Mouse (Mus musculus) ES-E14 (cell line): ENCODE measurements around the gene Oxsr1. TPM values are rescaled to one million over a fixed set of nuclear protein-coding genes. Genes with fewer than 3 reads are reported as not detected.

ENCODE experiments used
- DNase-seq: peaks from one replicate; pipeline ENCODE4 v3.0.0-alpha.2; 2013; ENCODE audit warnings: low read depth, low spot score
- H3K27ac ChIP-seq: 2 replicates; pipeline ENCODE4 v1.5.1; 2012; ENCODE audit warnings: low read depth, mild to moderate bottlenecking, low read length, moderate library complexity, mixed read lengths; ENCODE audit not compliant: poor library complexity, insufficient read depth, severe bottlenecking
- H3K36me3 ChIP-seq: 2 replicates; pipeline ENCODE4 v1.6.1; 2012; ENCODE audit warnings: mild to moderate bottlenecking, low read length, moderate library complexity, mixed read lengths; ENCODE audit not compliant: control insufficient read depth, poor library complexity, insufficient read depth, severe bottlenecking
- H3K4me1 ChIP-seq, 2 experiments: fragments of 150-350 bp in 1 of 2; sonication (generic) in 1 of 2; 2 replicates each; pipeline ENCODE4 v1.6.1; 2012; ENCODE audit warnings: low read length in 2 of 2, mild to moderate bottlenecking in 1 of 2, mixed read lengths in 1 of 2; ENCODE audit not compliant: control insufficient read depth in 2 of 2, insufficient read depth in 2 of 2, poor library complexity in 1 of 2
- H3K4me3 ChIP-seq, 2 experiments: fragments of 150-350 bp in 1 of 2; sonication (generic) in 1 of 2; 2 replicates each; pipeline ENCODE4 v1.5.1; 2012; ENCODE audit warnings: low read length in 2 of 2, low read depth in 1 of 2, mild to moderate bottlenecking in 1 of 2, mixed read lengths in 1 of 2; ENCODE audit not compliant: insufficient read depth in 1 of 2, poor library complexity in 1 of 2, severe bottlenecking in 1 of 2
- H3K9ac ChIP-seq: 2 replicates; pipeline ENCODE4 v1.6.1; 2012; ENCODE audit warnings: low read depth, mild to moderate bottlenecking, low read length, mixed read lengths; ENCODE audit not compliant: poor library complexity, insufficient read depth, severe bottlenecking
- H3K9me3 ChIP-seq: fragments of 150-350 bp; sonication (generic); 2 replicates; pipeline ENCODE4 v1.6.1; 2012; ENCODE audit warnings: low read depth, mild to moderate bottlenecking, low read length; ENCODE audit not compliant: control insufficient read depth, insufficient read depth
- CHD2 ChIP-seq: IDR thresholded peaks from 2 replicates; pipeline ENCODE4 v1.6.1; 2014; ENCODE audit warnings: mild to moderate bottlenecking, low read depth, low read length, inconsistent platforms
- HCFC1 ChIP-seq: IDR thresholded peaks from 2 replicates; pipeline ENCODE4 v1.6.1; 2012; ENCODE audit warnings: low read length, inconsistent platforms, borderline replicate concordance; ENCODE audit not compliant: insufficient read depth
- MAFK ChIP-seq: IDR thresholded peaks from 2 replicates; pipeline ENCODE4 v1.6.1; 2014; ENCODE audit warnings: mild to moderate bottlenecking, low read depth, low read length, inconsistent platforms; ENCODE audit not compliant: insufficient read depth
- ZC3H11A ChIP-seq: IDR thresholded peaks from 2 replicates; pipeline ENCODE4 v1.6.1; 2012; ENCODE audit warnings: low read depth, mild to moderate bottlenecking, inconsistent platforms, low read length, borderline replicate concordance
- ZNF384 ChIP-seq: IDR thresholded peaks from 2 replicates; pipeline ENCODE4 v1.6.1; 2012; ENCODE audit warnings: low read depth, low read length, inconsistent platforms
- in situ Hi-C, 2 experiments: fragments of 600-800 bp; cut with MboI; formaldehyde crosslinking; loops; one replicate each; pipeline ENCODE4 v1.15.1; 2025; ENCODE audit warnings: low sequenced_read_pairs in 2 of 2, inconsistent platforms in 1 of 2; ENCODE audit not compliant: unreplicated experiment in 2 of 2
- total RNA-seq: library from RNA; depleted of rRNA; stranded (reverse); fragments of 300-350 nt; gene quantifications from 2 replicates; pipeline ENCODE4 v1.2.3, GENCODE M21; 2012

The Oxsr1 gene
- total RNA-seq, 1 experiment: 52.1 TPM

DNA sequence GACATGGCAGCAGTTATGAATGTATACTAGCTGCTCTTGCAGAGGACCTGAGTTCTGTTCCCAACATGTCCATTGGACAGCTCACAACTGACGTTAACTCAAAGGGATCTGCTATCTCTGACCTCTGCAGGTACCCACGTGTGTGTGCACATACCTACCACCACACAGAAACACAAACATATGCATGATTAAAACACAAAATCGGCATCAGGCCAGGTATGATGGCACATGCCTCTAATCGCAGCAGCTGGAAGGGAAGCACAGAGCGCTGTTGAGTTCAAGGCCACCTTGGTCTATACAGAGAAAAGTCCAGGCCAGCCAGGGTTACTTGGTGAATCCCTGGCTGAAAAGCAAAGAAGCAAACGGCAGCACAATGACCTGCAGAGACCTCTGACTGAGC is 24.5 kb downstream of the Oxsr1 start:
- in situ Hi-C loops: no loop called here
- no peak for DNase-seq
- H3K36me3 ChIP-seq: peaks cover 13% of the 10 kb centered on the region; the same call in 1 of the 2 replicates
- H3K27ac ChIP-seq: peak overlapping the region; percentile 43; the same call in 1 of the 2 replicates
- H3K4me1 ChIP-seq: 0 out of 4 replicates have a peak, but pooled peaks cover 0 to 3% of the 10 kb centered on the region in 2 experiments
- no peaks in the 10 kb centered on the region for H3K9me3 ChIP-seq
- no peak overlapping the region for H3K9ac ChIP-seq
- no peak for TF ChIP-seq MAFK
- TF ChIP-seq HCFC1: no peak
- TF ChIP-seq CHD2: no peak
- TF ChIP-seq ZC3H11A: no peak
- no peak for TF ChIP-seq ZNF384
- H3K4me3 ChIP-seq: no peak overlapping the region

DNA sequence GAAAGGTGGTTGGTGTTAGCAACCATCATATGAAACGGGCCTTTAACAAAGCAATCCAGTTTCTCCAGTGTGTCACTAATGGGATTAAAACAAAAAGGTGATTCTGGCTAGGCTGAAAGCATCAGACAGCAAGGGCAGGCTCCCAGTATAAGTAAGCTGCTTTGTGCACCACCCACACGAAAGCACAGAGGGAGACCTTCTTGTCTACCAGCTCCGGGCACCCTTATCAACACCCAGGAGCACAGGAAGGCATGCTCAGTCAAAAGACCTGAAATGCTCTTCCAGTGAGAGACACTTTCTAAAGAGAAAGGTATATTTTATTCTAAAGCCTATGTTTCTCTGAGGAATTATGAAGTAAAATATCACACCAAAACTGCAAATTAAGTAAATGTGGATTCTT is 31.4 kb downstream of the Oxsr1 start:
- in situ Hi-C loops: no loop called here
- H3K9me3 ChIP-seq: no peaks in the 10 kb centered on the region

DNA sequence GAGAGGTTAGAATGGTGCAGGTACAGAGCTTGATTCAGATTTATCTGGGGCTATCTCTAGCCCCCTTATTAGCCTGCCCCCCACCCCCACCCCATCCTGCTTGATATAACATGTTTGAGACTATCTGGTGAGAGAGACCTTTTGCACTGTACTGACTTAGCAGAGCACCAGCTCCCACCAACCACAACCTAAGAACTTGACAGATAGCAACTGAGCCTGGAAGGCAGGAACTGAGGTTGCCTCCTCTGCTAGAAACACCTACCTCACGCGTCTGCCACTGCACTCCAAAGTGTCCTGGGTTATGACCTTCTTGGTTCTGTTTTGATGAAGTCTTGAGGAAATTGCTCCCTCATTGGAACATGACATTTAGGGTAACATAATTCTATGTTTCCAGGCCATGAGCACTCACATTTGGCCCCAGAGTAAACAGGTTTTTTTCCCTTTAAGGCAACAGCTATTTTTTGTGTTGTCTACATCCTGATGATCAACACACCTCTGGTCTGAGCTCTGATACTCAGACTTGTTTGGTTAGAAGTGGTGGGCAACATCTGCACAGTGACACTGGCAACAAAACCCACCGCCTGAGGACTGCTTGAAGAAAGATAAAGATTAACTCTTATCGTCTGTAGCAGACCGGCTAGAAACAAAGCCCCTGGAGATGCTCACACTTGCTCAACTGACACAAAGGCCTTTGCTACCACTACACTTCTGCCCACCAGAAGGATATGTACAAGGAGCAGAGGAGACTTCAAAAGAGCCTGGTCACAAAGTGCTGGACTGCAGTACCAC is 41.1 kb downstream of the Oxsr1 start:
- TF ChIP-seq MAFK: no peak
- no peak for TF ChIP-seq ZNF384
- TF ChIP-seq HCFC1: no peak
- no peak for TF ChIP-seq CHD2
- TF ChIP-seq ZC3H11A: no peak
- Histone ChIP-seq H3K9ac (no peak overlapping the region), H3K9me3 (no peaks in the 10 kb centered on the region), H3K4me3 (no peak overlapping the region), H3K4me1 (no peaks in the 10 kb centered on the region), H3K27ac (no peak overlapping the region), H3K36me3 (peaks cover 12% of the 10 kb centered on the region)
- no peak for DNase-seq
- in situ Hi-C loops: no loop called here

More for the DNA sequence above, 31.4 kb downstream of the Oxsr1 start:
- no peak overlapping the region for H3K27ac ChIP-seq
- H3K4me1 ChIP-seq: no peaks in the 10 kb centered on the region
- H3K4me3 ChIP-seq: no peak overlapping the region
- TF ChIP-seq ZC3H11A (no peak), HCFC1 (no peak), MAFK (no peak), CHD2 (no peak), ZNF384 (no peak)
- no peak overlapping the region for H3K9ac ChIP-seq
- H3K36me3 ChIP-seq: peaks cover 4% of the 10 kb centered on the region
- DNase-seq: no peak

DNA sequence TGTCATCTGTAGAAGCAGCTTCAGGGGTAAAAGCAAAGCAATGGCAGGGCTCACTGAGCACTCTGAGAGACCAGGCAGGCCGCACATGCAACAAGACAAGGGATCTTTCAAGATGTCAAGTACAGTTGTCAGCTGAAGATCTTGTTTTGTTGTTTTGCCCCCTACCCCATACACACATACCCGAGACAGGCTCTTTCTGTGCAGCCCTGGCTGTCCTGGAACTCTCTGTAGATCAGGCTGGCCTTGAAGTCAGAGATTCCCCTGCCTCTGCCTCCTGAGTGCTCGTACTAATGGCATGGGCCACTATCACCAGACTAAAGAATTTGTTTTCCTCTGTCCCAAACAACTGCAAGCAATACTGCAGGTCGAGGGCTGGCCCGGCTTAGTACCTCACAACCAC is 44.2 kb downstream of the Oxsr1 start:
- DNase-seq: no peak

More for the DNA sequence above, 44.2 kb downstream of the Oxsr1 start:
- TF ChIP-seq MAFK (no peak), ZNF384 (no peak), ZC3H11A (no peak), CHD2 (no peak), HCFC1 (no peak)
- Histone ChIP-seq H3K27ac (no peak overlapping the region), H3K9ac (no peak overlapping the region), H3K4me3 (no peak overlapping the region), H3K36me3 (peaks cover 8% of the 10 kb centered on the region; the same call in 1 of the 2 replicates), H3K4me1 (no peaks in the 10 kb centered on the region), H3K9me3 (no peaks in the 10 kb centered on the region)
- in situ Hi-C loops: no loop called here
